Mouse (Mus musculus) thymus, adult 18-20 months (tissue): ENCODE data around the gene Wnt11.
A peak's percentile ranks its signal among the peaks of the same experiment; 100 is the strongest.

Experiments used
- DNase-seq, 2 experiments: peaks; one replicate each; pipeline ENCODE4 v3.0.0; 2022; ENCODE audit warnings: mixed read lengths in 2 of 2

The Wnt11 gene

GRCm38 (mm10) chr7:98831290-98831689 lies 3.6 kb upstream of the Wnt11 start:
- no peak for DNase-seq

GRCm38 (mm10) chr7:98835519-98836441 lies 868 bp downstream of the Wnt11 start:
- DNase-seq = no peak

- peak in 1 of 2 experiments; percentile 25 for DNase-seq
These were observed 1.7 kb downstream of the Wnt11 start for GRCm38 (mm10) chr7:98836646-98837045.

DNA sequence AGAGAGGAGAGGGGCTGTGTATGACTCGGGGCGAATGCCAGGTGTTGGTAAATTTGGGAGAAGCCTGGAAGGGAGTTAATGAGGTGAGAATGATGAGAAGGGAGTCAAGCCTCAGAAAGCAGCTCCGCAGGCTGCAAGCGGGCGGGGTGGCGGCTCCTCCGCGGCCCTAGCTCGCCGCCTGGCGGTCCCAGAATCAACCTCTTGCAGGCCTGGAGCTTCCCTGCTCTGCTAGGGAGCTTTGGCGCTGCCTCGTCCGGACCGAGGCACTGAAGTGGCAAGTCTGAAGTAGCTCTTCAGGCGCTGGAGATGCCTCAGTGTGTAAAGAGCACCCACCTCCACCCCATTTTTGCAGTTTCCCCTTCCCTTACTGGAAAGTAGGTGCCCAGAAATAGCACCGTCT lies 3.0 kb downstream of the Wnt11 start:
- peak; percentile 23 to 48 for DNase-seq

GRCm38 (mm10) chr7:98838729-98839141 lies 3.8 kb downstream of the Wnt11 start:
- no peak for DNase-seq

GRCm38 (mm10) chr7:98839312-98839711 lies 4.4 kb downstream of the Wnt11 start:
- no peak for DNase-seq

- DNase-seq = no peak
These were observed 5.9 kb downstream of the Wnt11 start for GRCm38 (mm10) chr7:98840771-98841170.

DNA sequence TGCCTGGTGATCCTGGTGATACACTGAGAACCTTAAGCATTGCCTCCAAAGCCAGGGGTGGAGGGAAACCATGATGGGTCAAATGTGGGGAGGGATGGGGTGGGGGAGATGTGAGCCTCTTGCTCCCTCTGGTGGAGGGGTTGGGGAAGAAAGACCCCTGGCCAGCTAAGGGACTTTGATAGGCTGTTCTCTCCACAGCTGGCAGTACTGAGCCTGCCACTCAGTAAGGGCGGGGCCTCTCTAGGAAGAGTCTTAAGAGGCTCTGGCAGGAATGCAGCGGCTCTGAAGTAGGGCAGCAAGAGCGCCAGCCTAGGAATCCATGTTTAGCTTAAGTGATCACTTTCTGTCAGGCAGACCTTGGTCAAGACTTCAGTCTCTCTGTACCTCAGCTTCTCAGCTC lies 6.9 kb downstream of the Wnt11 start:
- no peak for DNase-seq

GRCm38 (mm10) chr7:98842997-98843396 lies 8.1 kb downstream of the Wnt11 start:
- no peak for DNase-seq

DNA sequence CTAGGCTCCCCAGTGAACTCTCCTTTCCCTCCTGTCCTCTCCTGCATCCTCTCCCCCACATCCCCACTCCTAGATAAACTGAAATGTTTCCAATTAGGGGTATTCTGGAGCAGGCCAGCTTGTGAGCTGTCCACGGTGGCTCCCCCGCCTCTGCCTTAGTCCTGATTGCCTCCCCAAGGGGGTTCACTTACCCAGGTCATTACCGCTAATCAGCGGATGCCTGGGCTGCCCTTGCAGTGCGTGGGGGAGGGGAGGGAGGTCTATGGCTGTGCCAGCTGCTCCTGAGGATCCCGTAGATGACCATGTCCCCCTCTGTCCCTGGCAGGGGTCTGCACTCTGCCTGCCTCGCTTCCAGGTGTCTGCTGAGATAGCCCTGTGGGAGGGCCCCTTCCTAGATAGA lies 8.7 kb downstream of the Wnt11 start:
- no peak for DNase-seq

- DNase-seq = no peak
These were observed 14.2 kb downstream of the Wnt11 start for GRCm38 (mm10) chr7:98848899-98849640.

DNA sequence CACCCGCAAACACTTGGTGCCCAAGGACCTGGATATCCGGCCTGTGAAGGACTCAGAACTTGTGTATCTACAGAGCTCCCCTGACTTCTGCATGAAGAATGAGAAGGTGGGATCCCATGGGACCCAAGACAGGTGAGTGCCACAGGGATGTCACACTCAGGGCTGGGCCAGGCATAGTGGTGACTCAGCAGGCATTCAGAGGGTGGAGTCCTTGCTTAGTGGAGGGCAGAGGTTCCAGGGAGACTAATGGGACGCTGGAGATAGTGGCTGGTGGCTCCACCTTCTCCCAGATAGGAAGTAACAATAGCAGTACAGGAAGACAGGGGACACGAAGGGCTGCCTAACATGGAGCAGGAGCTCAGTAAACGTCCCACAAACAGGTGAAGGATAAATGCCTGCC lies 15.5 kb downstream of the Wnt11 start:
- DNase-seq = no peak

- no peak for DNase-seq
These were observed 16.3 kb downstream of the Wnt11 start for GRCm38 (mm10) chr7:98851220-98851619.

DNA sequence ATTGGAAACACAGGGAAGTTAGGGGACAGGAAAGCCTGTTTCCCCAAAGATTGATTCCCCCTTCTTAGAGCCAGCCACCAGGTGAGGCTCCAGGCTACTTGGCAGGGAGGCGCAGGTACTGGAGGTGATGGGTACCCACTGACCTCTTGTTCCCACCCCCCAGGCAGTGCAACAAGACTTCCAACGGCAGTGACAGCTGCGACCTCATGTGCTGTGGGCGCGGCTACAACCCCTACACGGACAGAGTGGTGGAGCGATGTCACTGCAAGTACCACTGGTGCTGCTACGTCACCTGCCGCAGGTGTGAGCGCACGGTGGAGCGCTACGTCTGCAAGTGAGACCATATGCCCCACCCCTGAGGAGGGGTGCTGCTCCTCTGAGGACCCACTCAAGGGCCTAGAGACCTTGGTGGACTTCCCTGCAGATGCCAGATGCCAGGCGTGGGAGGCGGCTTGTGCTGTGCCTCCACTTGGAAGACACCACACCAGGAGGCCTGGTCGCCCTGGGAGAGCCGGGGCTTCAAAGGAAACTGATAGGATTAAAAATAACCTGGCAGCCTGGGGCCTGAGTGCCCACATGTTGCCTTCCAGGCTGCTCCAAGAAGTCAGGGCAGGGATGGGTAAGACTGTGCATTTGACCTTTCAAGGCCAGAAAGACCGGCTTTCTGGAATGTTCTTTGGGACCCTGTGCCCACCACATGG lies 18.2 kb downstream of the Wnt11 start:
- no peak for DNase-seq

- DNase-seq = no peak
These were observed 18.9 kb downstream of the Wnt11 start for GRCm38 (mm10) chr7:98853806-98854205.

DNA sequence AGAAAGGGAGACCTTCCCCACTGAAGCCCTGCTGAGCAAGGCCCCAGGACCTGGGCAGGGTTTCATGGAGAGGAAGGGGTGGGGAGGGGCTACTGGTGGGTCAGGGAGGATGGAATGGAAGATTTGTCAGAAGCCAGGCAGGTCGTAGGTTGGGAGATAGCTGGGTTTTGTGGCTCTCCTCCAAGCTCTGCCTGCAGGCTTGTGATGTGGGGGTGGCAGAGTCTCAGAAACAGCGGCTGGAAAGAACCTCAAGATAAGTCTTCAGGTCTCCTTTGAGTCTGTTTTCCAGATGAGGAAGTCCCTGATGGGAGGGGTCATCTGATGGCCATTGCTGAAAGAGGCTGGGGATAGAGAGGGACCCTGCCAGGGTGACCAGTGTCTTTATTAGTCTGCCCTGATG lies 20.5 kb downstream of the Wnt11 start:
- no peak for DNase-seq

- DNase-seq = no peak
These were observed 21.2 kb downstream of the Wnt11 start for GRCm38 (mm10) chr7:98856128-98856527.

DNA sequence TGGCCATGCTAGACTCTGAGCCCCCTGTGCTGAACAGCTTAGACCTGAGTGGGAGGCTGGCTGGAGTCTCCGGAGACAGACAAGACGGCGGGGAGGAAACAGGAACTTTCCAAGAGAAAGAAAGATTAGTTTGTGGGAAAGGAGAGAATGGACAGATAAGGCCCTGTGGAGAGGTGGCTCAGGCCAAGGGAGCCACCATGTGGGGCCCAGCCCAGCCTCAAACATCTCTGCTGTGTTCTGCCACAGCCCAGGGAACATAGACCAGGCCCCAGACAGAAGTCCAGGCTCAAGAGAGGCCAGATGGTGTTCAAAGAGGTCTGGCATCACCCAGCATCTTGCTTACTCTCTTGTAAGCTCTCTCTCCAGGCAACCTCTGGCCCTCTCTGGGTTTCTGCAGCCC lies 22.2 kb downstream of the Wnt11 start:
- DNase-seq = no peak

- DNase-seq = no peak
These were observed 26.1 kb downstream of the Wnt11 start for GRCm38 (mm10) chr7:98861002-98861401.

- no peak for DNase-seq
These were observed 28.1 kb downstream of the Wnt11 start for GRCm38 (mm10) chr7:98862994-98863393.

- no peak for DNase-seq
These were observed 29.2 kb downstream of the Wnt11 start for GRCm38 (mm10) chr7:98863969-98864718.

GRCm38 (mm10) chr7:98867053-98867793 lies 32.3 kb downstream of the Wnt11 start:
- DNase-seq = no peak
